23 mouse cellular contexts compared by ENCODE assay signal in the genomic region with DNA sequence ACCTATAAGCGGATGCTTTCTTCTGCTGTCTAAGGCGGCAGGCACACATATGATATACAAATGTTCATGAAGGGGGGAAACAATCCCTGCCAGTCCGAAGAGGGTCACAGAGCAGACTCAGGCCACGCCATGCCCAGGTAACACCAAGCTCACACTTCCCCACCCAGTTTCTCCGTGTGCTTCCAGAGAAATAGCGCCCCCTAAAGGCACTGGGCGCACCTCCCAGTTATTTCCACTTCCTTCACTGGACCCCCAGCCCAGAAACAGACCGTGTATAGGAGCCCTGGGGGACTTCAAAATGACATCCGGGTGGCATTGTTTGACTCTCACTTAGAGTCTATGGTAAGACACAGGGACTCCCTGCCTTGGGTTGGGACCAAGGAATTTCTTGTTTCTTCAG. TPM values are rescaled to one million over a fixed set of nuclear protein-coding genes. Genes with fewer than 3 reads are reported as not detected.
DNase-seq lines count a peak whose midpoint lies in the region; ATAC-seq and TF ChIP-seq lines count a peak whose summit lies in the region.
"Had no signal": no experiment of that assay in that cellular context is flagged by ENCODE, and none has a peak within 500 bp of the region (broad histone marks: within the 10 kb centered on the region; RNA-seq: fewer than 3 reads in every experiment).

No protein-coding gene starts in this region.

- no peak overlapping the region for H3K4me2 ChIP-seq in kidney, postnatal 0 days (ENCODE audit: low read length)
- H3K4me2 ChIP-seq: hindbrain, embryonic 12.5 days; intestine, embryonic 15.5 days; limb, embryonic 15.5 days; midbrain, embryonic 13.5 days; neural tube, embryonic 13.5 days had no signal

- H3K9ac ChIP-seq in heart, adult 2 months (ENCODE audit: low read depth, low read length): no peak overlapping the region
- H3K9ac ChIP-seq in kidney, postnatal 0 days (ENCODE audit: low read depth, low read length): no peak overlapping the region
- H3K9ac ChIP-seq: forebrain, postnatal 0 days; hindbrain, embryonic 12.5 days; intestine, embryonic 15.5 days; limb, embryonic 15.5 days; midbrain, embryonic 13.5 days; neural tube, embryonic 13.5 days had no signal

- TF ChIP-seq CTCF in heart, adult 2 months (IDR thresholded peaks at IDR 0.05): peak; percentile 39
- 0 out of 2 replicates have a peak, but pooled peaks have one; percentile 21 for TF ChIP-seq CTCF in kidney, postnatal 0 days (IDR thresholded peaks at IDR 0.05; ENCODE audit: low read depth)

- no peak for TF ChIP-seq POLR2A in heart, adult 2 months (IDR thresholded peaks at IDR 0.05; ENCODE audit: insufficient read depth, low read depth, low read length)

- intact Hi-C loops in heart, adult 2 months (cut with DNase I): no loop called here
- intact Hi-C loops in heart, postnatal 25 days (cut with DNase I): no loop called here

- H3K27ac ChIP-seq in heart, adult 2 months: peak overlapping the region; percentile 70
- H3K27ac ChIP-seq in kidney, postnatal 0 days: no peak overlapping the region
- H3K27ac ChIP-seq: hindbrain, embryonic 12.5 days; intestine, embryonic 15.5 days; limb, embryonic 15.5 days; midbrain, embryonic 13.5 days; neural tube, embryonic 13.5 days had no signal

- H3K4me3 ChIP-seq in heart, adult 2 months: no peak overlapping the region
- no peak overlapping the region for H3K4me3 ChIP-seq in kidney, postnatal 0 days (replicated peaks; ENCODE audit: low read depth, low read length)
- H3K4me3 ChIP-seq: hindbrain, embryonic 12.5 days; intestine, embryonic 15.5 days; limb, embryonic 15.5 days; midbrain, embryonic 13.5 days; neural tube, embryonic 13.5 days had no signal

- H3K27me3 ChIP-seq in heart, adult 2 months (ENCODE audit: control insufficient read depth, insufficient read depth, low read length): no peaks in the 10 kb centered on the region; the same call in 1 of the 2 replicates
- H3K27me3 ChIP-seq in kidney, postnatal 0 days (ENCODE audit: insufficient read depth, low read length): peaks cover 7% of the 10 kb centered on the region; the same call in 1 of the 2 replicates
- H3K27me3 ChIP-seq: intestine, embryonic 15.5 days had no signal

- WGBS in heart, adult 2 months: 76% methylated on average over 9 of the region's 9 CpGs
- WGBS in kidney, postnatal 0 days: 82% methylated on average over 9 of the region's 9 CpGs

- H3K79me2 ChIP-seq in heart, adult 2 months (replicated peaks; ENCODE audit: control insufficient read depth, insufficient read depth, low read length): no peaks in the 10 kb centered on the region

- DNase-seq in heart, adult 2 months: no peak
- DNase-seq in heart, postnatal 25 days (ENCODE audit: low spot score): no peak
- DNase-seq in kidney, postnatal 0 days (ENCODE audit: low spot score): no peak
- DNase-seq in kidney, adult 8-10 months: no peak
- DNase-seq in retina, postnatal 1 day: peak; percentile 14
- no peak for DNase-seq in retina, embryonic 14.5 days (ENCODE audit: low spot score)
- DNase-seq in embryo, embryonic 9.5 days (ENCODE audit: extremely low spot score): no peak
- DNase-seq: adrenal gland, adult 2 months; cerebellum, postnatal 14 days; forebrain, postnatal 0 days; kidney, postnatal 10 days; right cerebral cortex, postnatal 14 days; spleen, adult 18-20 months; thymus, adult 18-20 months; thymus, postnatal 4 days had no signal

- peaks cover 5% of the 10 kb centered on the region; the same call in 1 of the 2 replicates for H3K4me1 ChIP-seq in heart, adult 2 months (ENCODE audit: control insufficient read depth, insufficient read depth, low read length)
- peaks cover 3% of the 10 kb centered on the region; the same call in 1 of the 2 replicates for H3K4me1 ChIP-seq in kidney, postnatal 0 days (replicated peaks; ENCODE audit: insufficient read depth, low read length)

- no peaks in the 10 kb centered on the region for H3K9me3 ChIP-seq in kidney, postnatal 0 days (replicated peaks; ENCODE audit: low read length)
- H3K9me3 ChIP-seq: hindbrain, embryonic 12.5 days; intestine, embryonic 15.5 days; limb, embryonic 15.5 days; midbrain, embryonic 13.5 days; neural tube, embryonic 13.5 days had no signal

- TF ChIP-seq EP300 in heart, adult 2 months (IDR thresholded peaks at IDR 0.05; ENCODE audit: insufficient read depth, low read depth, low read length): no peak

- H3K36me3 ChIP-seq in heart, adult 2 months (ENCODE audit: control insufficient read depth, insufficient read depth, low read length): no peaks in the 10 kb centered on the region
- H3K36me3 ChIP-seq in kidney, postnatal 0 days (ENCODE audit: insufficient read depth, low read length): no peaks in the 10 kb centered on the region
- H3K36me3 ChIP-seq: hindbrain, embryonic 12.5 days; intestine, embryonic 15.5 days; limb, embryonic 15.5 days; midbrain, embryonic 13.5 days; neural tube, embryonic 13.5 days had no signal

- ATAC-seq in kidney, postnatal 0 days (replicated peaks; ENCODE audit: low FRiP score, low read depth): no peak
- no peak for ATAC-seq in monocyte, adult 5-6 weeks (replicated peaks; ENCODE audit: insufficient number of reproducible peaks, low FRiP score, low TSS enrichment, poor library complexity, severe bottlenecking)
- ATAC-seq: forebrain, postnatal 0 days; intestine, embryonic 15.5 days; midbrain, embryonic 13.5 days had no signal

RNA-seq across cellular contexts. Expression of gene Ptgis, which starts 3.2 kb away (rescaled TPM):
- 10 to 100 TPM; 16.3 to 17.7 TPM for total RNA-seq in heart, adult 2 months (2021)
- polyA plus RNA-seq in heart, adult 2 months (2012; rRNA removed): 31.3 and 32.1 TPM in 2 replicates
- total RNA-seq in heart, postnatal 25 days (2021): 10 to 100 TPM; 18.8 to 24.6 TPM
- 17.7 and 18.7 TPM in 2 replicates for polyA plus RNA-seq in kidney, postnatal 0 days (2015; fragmentation: Nextera tagmentation; extraction: Ambion mirVana)
- not detected in 3 replicates for total RNA-seq in monocyte, adult 5-6 weeks (2017)
- total RNA-seq: granulocyte monocyte progenitor cell, adult 5-6 weeks; megakaryocyte, adult 5-6 weeks had no signal

RNA-seq across cellular contexts. Expression of gene Kcnb1, which starts 47.3 kb away (rescaled TPM):
- 10 to 100 TPM; 32.8 to 38.8 TPM for total RNA-seq in heart, adult 2 months (2021)
- polyA plus RNA-seq in heart, adult 2 months (2012; rRNA removed): 17.2 and 19.2 TPM in 2 replicates
- 10 to 100 TPM; 40.9 to 47.9 TPM for total RNA-seq in heart, postnatal 25 days (2021)
- 1.3 and 1.4 TPM in 2 replicates for polyA plus RNA-seq in kidney, postnatal 0 days (2015; fragmentation: Nextera tagmentation; extraction: Ambion mirVana)
- total RNA-seq in monocyte, adult 5-6 weeks (2017): 0.49 to 2.1 TPM (median 0.57 TPM) in 3 replicates

Comparison
In these comparisons a context has a peak if more than half of its experiments do, and no peak if none do; other contexts are left out.
1. RNA of gene Ptgis, which starts 3.2 kb away (total RNA-seq): 18.8 to 24.6 TPM in heart, postnatal 25 days and 16.3 to 17.7 TPM in heart, adult 2 months; not detected in monocyte, adult 5-6 weeks; every median in the first group is over 10 times any median in the second.
2. RNA of gene Kcnb1, which starts 47.3 kb away (total RNA-seq): 40.9 to 47.9 TPM in heart, postnatal 25 days and 32.8 to 38.8 TPM in heart, adult 2 months; 0.49 to 2.1 TPM in monocyte, adult 5-6 weeks; every median in the first group is over 10 times any median in the second.